Mouse (Mus musculus): ENCODE data around the gene Cd63.

GRCm38 (mm10) chr10:128920736-128921161, 20.0 kb downstream of the Cd63 start:
- TF ChIP-seq GATA2 (IDR thresholded peaks at IDR 0.05; ENCODE audit: borderline replicate concordance, low read depth, low read length) = no peak
- no peak for TF ChIP-seq CTCF (IDR thresholded peaks at IDR 0.05; ENCODE audit: low read depth, low read length)
